Mouse (Mus musculus): ENCODE measurements around the gene Il1b. TPM values are rescaled to one million over a fixed set of nuclear protein-coding genes. Genes with fewer than 3 reads are reported as not detected.
A peak's percentile ranks its signal among the peaks of the same experiment; 100 is the strongest.

Il1b gene
- total RNA-seq (2021), result under 1 TPM; 0.55 to 0.63 TPM
- long read RNA-seq, experiment 1, result 0 reads
- long read RNA-seq, experiment 2, result 0 reads

DNA sequence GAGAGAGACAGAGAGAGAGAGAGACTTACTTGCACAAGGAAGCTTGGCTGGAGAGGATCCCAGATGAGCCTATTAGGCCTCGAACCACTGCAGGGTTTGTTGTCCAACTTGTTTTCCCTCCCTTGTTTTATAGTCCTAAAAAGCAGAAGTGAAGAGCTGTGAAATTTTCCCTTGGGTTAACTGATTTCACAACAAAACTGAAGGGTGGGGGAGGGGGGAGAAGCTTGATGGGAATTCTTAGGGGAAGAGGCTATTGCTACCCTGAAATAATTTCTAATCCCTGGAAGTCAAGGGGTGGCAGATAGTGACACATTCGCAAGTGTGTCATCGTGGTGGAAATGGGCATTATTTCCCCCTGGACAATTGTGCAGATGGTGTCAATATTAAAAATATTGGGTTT is at the start of gene Il1b:
TSS of gene Il1b (minus strand) at position 101 of the 400 bp plus-strand sequence.
- no peak for DNase-seq

DNA sequence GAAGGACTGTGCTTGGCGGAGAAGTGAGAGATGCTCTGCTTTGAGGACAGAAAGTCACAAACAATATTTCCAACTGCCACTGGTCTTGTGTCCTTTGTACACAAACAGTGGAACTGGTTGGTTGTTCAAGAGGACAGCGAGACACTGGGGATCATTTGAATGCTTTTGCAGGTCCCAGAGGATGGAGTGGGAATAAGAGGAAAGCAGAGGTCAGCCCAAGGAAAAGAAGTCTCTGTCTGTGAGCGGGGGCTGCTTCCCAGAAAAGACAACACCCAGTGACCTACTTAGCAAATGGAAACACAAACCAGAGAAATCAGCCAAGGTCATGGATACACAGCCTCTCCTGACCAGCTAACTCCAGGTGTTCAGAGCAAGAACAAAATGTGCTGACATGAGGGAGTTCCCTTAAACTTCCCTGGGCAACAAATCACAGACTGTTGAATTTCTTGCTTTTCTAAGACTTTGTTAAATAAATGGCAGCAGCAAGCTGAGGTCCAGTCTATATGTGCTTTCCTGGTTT is 48.5 kb upstream of the Il1b start:
- no peak for DNase-seq

DNA sequence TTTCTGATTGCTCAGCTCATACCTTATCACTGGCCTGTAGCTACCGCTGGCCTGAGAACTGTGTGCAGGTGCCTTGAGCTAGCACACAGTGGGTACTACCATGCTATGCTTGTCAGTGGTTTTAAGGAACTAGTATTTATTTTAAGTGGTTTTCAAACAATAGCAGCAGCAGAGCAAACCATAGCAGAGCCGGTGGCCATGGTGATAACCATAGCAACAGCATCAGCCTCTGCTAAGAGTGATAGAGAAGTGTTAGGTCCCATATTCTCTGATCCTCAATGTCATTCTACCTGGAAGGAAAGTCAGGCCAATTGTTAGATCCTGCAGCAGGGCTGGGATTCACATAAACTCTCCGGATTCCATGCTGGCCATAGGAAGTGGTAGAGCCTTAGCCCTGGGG is 43.7 kb upstream of the Il1b start:
- no peak for DNase-seq

DNA sequence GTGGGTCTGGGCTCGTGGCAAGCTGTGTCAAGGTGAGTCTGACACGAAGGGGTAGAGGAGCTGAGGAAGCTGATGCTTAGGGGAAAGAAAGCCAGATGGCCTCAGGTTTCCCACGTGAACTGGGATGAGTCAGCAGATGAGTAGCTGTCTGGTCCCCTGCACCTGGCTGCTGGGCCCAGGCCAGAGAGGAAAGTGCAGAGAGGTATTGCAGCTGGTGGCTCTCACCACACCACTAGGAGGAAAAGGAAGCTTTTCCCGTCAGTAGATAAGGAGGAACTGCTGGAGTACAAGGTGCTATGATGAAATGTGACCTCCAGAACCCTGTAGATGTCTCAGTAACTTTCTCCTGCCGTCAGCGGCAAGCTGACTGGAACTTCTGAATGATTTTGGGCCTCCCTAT is 42.5 kb upstream of the Il1b start:
- DNase-seq, result no peak

DNA sequence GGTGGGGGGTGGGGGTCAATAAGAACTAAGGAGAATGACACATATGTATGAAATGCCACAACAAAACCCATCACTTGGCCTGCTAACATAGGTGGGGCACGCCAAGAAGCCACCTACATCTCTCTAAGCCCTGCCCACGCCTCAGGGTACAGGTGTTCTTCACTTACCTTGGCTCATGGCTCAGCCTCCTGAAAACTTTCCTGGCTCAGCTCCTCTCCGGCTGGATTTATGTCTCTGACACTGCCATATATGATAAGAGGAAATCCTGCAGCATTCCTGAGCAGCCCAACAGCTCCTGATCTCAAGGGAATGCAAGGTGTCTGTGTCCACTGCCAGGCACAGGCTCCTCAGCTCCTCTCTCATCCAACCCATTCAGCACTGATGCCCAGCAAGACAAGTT is 40.7 kb upstream of the Il1b start:
- DNase-seq, result no peak

DNA sequence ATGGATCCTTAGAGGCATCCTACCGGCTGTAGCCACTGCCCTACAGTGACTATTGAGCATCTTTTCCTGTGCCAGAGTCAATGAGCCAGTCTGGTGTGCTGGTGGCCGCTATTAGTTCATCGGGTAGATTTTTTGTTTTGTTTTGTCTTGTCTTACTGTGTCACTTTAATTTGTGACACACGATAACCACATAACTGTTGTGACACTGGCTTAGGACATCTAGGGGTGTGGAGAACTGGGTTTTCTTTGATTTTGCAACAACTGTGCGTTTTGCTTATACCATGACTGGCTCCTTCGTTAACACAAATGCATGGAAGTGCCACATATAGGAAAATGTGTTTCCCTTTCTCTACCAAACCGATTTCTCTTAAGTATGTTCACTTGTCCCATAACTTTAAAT is 39.4 kb upstream of the Il1b start:
- no peak for DNase-seq

DNA sequence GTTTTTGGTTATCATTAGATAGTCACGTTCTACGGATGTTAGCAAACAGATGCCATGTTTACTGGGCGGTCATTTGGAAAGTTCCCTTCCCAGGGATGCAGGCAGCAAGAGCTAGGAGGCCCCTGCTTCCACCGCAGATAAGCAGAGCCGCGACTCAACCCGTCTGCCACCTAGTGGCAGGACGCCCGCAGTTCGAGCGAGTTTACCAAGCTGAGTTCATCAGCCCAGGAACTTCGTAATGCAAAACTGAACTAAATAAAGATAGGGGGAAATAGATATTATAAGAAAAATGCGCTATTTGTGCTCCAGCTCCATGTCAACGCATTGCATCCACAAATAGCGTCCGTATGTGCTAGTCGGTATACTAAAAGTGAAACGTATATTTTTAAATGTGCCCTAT is 37.5 kb upstream of the Il1b start:
- peak; percentile 86 for DNase-seq

DNA sequence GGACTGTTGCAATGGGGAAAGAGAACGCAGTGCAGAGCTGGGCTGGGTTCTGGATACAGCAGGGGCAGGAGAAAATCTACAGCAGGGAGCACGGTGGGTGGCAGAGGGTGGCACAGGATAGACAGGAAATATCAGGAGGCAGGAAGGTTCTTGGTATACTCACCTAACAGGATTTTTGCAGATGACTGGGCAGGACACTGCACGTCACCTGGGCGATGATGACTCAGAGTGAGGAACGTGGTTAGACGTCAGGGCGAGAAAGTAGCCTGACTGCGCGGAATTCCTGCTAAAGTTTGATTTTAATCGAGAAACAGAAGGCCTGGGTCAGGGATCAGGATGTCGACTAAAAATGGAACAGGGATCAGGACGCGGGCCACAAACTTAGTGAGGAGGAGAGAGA is 36.7 kb upstream of the Il1b start:
- DNase-seq, result no peak

DNA sequence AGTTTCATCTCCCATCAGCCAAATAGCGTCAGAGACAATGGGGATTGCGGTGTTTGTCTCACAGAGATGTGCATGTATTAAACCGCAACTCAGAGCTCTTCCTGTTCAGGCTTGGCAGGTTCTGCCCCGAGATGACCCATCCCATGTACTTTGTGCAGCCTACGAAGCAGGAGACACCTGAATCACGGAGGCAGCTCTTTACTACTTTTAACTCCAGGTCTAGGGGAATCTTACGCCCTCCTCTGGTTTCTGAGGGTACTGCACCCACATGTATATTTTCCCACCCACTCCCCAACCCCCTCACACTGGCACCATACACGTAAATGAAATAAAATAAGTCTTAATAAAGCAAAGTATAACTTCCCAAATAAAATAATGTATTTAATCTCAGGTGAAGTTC is 35.6 kb upstream of the Il1b start:
- no peak for DNase-seq

DNA sequence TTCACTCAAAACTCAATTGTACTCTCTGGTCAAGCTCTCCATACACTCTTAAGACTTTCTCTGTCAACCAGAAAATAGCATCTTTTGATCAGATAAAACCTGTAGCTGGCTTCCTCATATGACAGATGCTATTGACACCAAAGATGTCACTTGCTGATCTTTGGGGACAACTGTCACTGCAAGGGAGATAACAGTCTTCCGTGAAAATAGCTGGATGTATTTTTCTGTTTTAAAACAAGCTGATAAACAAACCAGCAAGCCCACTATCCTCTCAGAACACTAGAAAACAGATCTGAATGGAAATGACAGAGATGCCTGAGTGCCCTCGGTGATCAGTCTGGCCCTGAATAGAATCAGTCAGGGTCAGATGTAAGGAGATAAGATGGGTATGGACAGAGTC is 32.8 kb upstream of the Il1b start:
- DNase-seq, result no peak

DNA sequence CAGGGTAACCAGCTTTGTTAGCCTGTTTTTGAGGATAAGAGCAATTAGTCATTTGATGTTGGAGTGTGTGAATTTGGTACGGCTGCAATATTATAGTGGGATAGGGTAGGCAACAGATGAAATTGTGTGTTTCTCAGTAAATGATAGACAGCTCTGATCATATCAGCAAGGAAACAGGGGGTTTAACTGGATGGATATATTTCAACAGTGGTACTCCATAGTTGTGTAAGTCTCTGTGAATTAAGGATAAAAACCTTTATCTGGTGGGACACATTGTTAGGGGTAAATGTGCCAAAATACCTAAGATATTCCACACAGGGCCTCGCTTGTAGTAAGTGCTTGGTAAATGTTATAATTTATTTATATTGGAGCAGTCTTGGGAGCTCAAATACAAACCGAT is 31.4 kb upstream of the Il1b start:
- no peak for DNase-seq

DNA sequence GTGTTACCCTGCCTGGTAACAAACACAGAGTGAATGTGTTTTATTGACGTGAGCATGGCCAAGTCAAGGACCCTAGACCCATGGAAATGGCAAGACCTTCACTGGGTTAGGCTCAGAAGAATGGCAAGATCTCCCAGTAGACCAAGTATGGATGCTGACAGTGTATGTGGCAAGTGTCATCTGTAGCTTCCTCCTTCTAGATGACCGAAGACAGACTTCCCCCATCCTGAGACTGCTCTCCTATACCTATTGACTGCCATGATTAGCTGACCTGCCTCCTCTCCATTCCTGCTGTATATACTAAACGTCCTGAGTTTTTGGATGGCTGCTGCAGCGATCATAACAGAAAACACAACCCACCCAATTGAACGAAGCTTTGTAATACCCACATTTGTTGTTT is 30.9 kb upstream of the Il1b start:
- no peak for DNase-seq

DNA sequence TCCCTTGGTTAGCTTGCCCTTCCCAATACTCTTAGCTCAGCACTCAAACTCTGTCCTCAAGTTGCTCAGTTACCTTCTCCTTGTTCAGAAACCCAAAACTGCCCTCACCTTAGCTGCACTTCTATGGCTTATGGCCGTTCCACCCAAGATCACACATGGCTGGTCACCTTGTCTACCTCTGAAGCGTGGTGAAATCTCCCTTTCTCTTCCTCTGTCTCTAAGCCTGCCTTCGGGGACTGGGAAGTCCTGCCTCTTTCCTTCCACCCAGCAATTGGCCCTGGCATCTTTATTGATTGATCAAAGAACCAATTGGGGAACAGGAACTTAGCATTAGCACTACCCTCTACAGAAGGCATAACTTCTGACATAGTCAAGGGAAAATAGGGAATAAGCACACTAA is 27.2 kb upstream of the Il1b start:
- DNase-seq, result no peak

DNA sequence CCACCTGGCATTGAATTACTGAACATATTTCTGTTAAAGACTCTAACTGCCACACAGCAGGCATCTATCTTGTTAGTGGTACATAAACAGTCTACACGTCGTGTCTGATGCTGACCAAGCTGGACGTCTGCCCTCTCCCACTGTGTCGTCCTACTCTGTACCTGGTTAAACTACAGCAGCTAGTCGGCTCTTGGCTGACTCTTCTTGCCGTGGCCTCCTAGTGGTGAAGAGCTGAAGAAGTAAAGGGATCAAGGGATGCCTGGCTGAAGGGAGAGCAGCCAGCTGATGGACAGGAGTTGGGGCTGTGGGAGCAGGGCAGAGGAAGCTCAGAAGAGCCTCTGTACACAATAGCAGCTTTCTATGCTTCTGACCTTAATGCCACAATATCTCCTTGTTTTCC is 22.6 kb upstream of the Il1b start:
- DNase-seq, result peak; percentile 18

DNA sequence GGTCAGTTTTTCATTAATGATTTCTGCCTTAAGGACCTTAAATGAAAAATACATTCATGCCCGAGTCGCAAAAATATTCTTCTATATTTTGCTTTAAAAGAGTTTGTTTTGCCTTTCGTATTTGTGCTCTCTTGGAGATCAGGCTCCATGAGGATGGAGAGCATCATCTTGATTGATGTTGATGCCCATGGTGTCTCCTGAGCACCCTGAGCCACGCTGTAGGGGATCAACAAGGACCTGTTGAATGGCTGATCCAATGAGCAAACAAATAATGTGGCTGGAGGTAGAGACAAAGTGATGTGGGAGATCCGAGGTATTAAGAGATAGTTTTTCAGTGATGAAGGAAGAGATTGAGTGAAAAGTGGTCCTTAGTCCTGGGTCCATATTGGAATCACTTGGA is 19.2 kb upstream of the Il1b start:
- no peak for DNase-seq

DNA sequence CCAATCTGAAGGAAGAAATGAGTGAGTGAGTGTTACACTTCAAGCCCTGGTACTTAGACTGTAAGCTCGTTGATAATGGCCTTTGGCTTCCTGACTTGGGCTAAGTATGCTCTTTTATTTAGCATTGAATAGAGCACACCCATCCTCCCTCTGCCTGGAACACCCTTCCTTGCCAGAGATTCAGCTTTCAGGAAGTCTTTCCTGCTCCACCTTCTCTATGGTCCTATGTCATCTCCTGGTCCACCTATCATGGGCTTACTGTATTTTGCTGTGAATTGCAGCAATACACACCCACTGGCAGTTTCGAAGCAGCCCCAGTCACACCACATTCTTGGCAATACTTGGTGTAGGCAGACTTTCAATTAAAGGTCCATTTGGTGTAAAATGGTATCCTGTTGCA is 18.4 kb upstream of the Il1b start:
- no peak for DNase-seq

DNA sequence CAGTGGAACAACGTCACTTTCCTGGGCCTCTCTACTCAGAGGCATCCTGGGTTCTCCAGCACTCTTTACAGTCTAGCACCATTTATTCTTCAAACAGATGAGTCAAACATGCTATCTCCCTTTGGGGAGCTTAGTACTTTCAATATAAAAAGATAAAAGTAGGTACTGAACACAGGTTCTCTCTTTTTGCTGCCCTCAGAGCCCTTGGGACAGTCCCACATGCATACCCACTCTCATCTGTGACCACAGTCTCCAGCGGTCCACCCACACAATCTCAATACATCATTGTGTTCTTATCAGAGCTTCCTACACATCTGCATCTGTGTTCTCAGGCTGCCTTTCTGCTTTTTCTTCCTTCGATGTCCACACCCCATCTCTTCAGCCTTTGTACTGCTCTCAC is 14.4 kb upstream of the Il1b start:
- DNase-seq, result no peak

DNA sequence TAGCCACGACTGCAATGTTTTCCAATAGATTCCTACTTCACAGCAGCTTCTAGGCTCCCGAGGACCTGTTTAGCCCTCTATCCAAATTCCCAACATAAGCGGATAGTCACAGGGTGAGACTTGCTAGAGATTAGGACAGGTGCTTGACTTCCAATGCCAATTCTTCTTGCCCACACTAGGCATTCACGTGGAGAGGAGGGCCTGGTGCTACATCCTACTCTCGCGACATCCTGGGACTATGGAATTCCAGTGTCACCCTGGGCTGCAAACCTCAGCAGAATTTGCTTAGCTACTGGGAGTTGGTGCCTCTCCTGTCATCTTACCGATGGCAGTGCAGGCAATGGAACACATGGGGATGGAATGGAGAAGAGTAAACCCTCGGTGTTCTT is 13.3 kb upstream of the Il1b start:
- no peak for DNase-seq

DNA sequence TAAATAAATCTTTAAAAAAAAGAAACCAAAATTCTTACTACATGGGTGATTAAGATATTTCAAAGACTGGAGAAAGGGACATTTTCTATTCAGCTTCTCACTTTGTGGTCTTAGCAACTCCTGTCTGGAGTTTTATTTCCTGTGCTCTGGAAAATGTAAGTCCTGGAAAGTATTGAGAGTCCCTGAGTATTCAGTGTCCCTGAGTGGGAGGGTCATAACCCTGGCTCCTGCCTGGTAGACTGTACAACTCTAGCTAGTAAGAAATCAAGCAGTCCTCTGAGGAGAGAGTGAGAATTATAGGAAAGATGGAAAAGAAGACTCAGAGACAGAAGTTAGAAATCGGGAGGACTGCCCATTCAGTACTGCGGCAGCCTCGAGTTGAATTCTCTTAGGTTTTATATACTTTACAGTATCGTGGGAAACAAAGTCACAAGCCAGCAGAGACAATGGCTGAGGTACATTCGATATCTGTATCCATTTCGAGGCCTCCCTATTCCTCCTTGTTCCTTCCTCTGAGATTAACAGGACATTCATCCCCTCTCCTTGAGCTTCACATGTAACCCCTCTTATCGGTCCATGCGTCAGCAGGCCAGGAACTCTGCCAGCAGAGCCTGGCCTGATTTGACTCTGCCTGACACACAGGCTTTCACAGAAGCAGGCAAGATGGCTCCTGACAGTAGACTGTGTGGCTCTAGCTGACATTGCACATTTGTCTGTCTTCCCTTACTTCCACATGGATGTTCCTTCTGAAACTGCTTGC is 12.8 kb upstream of the Il1b start:
- DNase-seq, result peak; percentile 66

DNA sequence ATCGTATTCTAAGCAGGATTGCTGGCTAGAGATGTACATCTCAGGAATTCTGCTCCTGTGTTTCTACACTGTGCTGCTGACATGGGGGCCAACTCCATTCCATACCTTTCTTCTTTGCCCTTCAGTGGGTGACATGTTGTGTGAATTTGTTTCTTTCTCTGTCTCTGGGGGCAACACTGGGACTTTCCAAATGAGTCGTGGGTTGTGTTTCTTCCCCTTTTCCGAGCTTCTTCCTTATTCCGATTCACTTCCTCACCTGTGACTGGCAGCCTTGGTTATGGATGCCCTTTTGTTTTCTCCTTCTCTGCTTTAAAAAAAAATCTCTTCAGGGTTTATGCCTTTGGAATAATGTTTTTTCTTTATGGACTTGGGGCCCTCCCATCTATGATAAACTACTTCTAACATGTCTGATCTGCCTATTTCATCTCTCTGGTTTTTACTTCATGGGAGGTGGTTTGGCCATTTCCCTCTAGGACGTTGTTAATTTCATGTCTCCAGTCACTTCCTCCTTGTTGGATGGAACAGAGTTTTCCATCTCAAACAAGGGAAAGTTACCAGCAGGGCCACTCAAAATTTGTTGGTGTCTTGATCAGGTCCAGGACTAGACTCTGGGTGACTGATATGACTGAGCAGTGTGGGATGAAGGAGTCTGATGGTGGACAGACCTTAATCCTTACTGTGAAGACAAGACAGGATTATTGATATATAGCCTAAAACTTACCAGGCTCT is 10.0 kb upstream of the Il1b start:
- no peak for DNase-seq

DNA sequence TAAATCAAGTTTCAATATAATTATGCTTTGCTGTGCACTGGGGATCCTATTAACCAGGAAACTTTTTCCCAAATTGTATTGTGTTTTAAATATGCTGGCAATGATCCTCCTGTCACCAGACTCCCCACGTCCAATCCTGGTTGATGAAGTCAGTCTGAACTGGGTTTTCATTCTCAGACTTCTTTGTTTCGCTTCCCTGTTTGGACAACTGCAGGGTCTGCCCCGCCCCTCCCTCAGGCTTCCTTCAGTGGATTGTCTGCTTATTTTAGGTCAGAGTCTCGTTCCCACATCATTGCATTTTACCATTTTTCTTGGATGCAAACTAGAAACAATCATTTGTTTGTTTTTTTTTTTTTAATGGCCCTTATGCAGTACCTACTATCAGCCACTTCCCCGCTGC is 9.3 kb upstream of the Il1b start:
- DNase-seq, result no peak

DNA sequence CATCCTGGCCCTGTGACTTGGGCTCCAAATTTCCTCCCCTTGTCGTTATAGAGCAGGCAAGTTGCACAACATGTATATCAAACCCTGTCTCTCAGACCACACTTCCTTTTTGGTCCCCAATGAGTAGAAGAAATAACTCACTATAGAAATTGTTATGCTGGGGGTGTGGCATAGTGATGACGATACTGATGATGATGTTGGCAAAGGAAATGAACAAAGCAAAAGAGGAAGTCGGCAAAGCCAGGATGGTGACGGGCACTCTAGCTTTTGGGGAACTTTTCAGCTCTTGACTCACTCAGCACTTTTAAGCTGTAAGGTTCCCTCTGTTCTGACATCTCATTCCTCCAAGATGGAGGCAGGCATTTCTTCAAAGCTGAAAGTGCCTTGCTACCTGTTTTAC is 2.4 kb upstream of the Il1b start:
- DNase-seq, result no peak

DNA sequence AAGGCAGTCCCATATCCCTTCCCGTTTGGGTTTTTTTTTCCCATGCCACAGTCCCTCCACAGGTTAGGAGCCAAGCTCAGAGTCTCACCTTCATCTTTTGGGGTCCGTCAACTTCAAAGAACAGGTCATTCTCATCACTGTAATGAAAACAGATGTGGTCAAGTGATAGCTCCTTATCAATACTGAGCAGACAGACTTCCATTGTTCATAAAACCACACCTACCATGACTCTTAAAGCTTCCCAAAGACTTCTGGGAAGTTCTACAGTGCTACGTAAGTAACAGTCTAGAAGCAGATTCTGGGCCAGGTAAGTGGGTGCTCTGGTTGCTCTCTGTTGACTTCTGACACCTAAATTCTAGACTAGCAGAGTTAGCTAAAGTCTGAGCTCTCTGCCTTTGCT is 1.3 kb downstream of the Il1b start:
- DNase-seq, result no peak

DNA sequence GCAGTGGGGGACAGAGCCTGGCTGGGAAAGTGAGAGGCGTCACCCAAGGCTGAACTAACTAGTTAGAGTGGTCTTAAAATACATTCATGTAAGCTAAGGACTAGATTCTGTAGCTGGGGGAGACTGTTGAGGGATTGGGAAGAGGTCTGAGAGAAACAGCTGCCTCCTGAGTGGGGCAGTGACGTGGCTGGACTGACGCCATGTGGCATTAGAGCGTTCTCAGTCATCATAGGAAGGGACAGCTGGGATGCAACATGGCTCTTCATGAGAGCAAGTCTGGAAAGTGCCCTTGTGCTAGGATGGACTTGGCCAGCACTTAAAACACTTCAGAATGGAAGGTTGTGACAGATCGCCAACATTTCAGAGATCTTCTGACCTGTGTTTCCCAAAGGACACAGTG is 2.1 kb downstream of the Il1b start:
- no peak for DNase-seq

All from adrenal gland, postnatal 10 days (tissue).